Mouse (Mus musculus): ENCODE data around the gene Eif4g3.

Eif4g3 gene

DNA sequence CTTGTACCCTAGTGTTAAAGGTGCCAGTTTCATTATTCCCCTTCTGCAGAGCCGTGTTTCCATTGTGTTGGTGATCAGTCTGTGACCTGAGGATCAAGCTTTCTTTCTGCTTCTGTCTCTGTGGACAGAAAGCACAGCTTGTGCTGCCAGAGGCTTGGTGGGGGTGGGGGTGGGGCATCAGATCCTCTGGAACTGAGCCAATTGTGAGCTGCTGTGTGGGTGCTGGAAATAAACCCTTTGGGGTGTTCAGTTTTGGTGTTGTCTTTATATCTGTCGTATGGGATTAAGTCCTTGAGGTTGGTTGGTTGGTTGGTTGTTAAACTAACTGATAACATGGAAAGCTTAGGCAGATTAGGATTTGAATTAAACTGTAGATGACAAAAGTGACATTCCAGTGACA is 171.0 kb downstream of the Eif4g3 start:
- TF ChIP-seq CTCF (conservative IDR thresholded peaks at IDR 0.05; ENCODE audit: low read length) (no peak), NANOG (IDR thresholded peaks at IDR 0.05; ENCODE audit: borderline replicate concordance, low read length) (no peak), POU5F1 (IDR thresholded peaks at IDR 0.05; ENCODE audit: borderline replicate concordance, low read length) (no peak)
- H3K27me3 ChIP-seq (ENCODE audit: insufficient read depth, low read length) = no peaks in the 10 kb centered on the region
- no peaks in the 10 kb centered on the region for H3K9me3 ChIP-seq (ENCODE audit: low read length)
- no peak overlapping the region for H3K4me3 ChIP-seq (replicated peaks; ENCODE audit: low read length)
- peaks cover 39% of the 10 kb centered on the region for H3K36me3 ChIP-seq (ENCODE audit: insufficient read depth, low read length)
- peaks cover 22% of the 10 kb centered on the region for H3K4me1 ChIP-seq (replicated peaks; ENCODE audit: low read depth, low read length)

DNA sequence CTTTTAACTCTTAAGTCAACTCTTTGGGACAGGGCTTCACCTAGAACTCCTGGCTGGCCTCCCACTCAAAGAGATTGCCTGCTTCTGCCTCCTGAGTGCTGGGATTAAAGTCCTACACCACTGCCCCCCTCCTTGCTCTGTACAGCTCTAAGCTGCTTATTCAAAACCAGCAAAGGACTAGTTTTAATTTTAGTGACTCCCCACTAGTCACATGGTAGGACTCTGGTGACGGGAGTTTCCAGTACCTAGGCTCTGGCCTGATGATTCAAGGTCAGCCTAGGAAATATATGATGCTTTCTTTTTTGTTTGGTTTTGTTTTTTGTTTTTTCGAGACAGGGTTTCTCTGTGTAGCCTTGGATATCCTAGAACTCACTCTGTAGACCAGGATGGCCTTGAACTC is 172.0 kb downstream of the Eif4g3 start:
- Histone ChIP-seq H3K4me1 (replicated peaks; ENCODE audit: low read depth, low read length) (peaks cover 23% of the 10 kb centered on the region), H3K4me3 (replicated peaks; ENCODE audit: low read length) (no peak overlapping the region), H3K9me3 (ENCODE audit: low read length) (no peaks in the 10 kb centered on the region), H3K27me3 (ENCODE audit: insufficient read depth, low read length) (no peaks in the 10 kb centered on the region), H3K36me3 (ENCODE audit: insufficient read depth, low read length) (peaks cover 35% of the 10 kb centered on the region)
- TF ChIP-seq POU5F1 (IDR thresholded peaks at IDR 0.05; ENCODE audit: borderline replicate concordance, low read length) = no peak
- TF ChIP-seq NANOG (IDR thresholded peaks at IDR 0.05; ENCODE audit: borderline replicate concordance, low read length) = no peak
- TF ChIP-seq CTCF (conservative IDR thresholded peaks at IDR 0.05; ENCODE audit: low read length) = no peak

DNA sequence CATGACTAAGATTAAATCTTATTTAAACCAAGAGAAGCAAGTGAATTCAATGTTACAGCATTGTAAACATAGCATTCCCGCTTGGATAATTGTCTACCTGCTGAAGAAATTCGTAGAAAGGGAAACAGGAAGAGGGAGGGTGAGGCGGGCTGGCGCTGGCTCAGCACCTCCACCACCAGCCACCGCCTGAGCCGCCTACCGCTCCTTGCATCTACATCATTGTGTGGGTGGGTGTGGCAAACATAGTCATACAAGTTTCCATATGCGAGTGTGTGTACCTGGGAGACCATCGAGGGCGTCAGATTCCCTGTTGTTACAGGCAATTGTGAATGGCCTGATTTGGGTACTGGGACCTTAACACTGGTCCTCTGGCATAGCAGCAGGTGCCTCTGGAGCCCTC is 173.7 kb downstream of the Eif4g3 start:
- no peaks in the 10 kb centered on the region for H3K27me3 ChIP-seq (ENCODE audit: insufficient read depth, low read length)
- no peak overlapping the region for H3K4me3 ChIP-seq (replicated peaks; ENCODE audit: low read length)
- H3K9me3 ChIP-seq (ENCODE audit: low read length) = no peaks in the 10 kb centered on the region
- TF ChIP-seq CTCF (conservative IDR thresholded peaks at IDR 0.05; ENCODE audit: low read length) (no peak), POU5F1 (IDR thresholded peaks at IDR 0.05; ENCODE audit: borderline replicate concordance, low read length) (no peak), NANOG (IDR thresholded peaks at IDR 0.05; ENCODE audit: borderline replicate concordance, low read length) (no peak)
- peaks cover 44% of the 10 kb centered on the region for H3K36me3 ChIP-seq (ENCODE audit: insufficient read depth, low read length)
- H3K4me1 ChIP-seq (replicated peaks; ENCODE audit: low read depth, low read length) = peaks cover 23% of the 10 kb centered on the region

DNA sequence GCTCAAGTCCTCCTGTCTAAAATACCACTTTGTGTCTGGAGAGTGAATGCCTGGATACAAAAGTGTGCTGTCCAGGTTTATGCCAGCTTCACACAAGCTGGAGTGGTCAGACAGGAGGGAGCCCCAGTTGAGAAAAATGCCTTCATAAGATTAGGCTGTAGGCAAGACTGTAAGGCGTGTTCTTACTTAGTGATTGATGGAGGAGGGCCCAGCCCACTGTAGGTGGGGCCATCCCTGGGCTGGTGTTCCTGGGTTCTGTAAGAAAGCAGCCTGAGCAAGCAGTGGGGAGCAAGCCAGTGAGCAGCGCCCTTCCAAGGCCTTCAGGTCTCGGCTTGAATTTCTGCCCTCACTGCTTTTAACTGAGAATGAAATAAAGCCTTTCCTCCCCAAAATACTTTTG is 175.3 kb downstream of the Eif4g3 start:
- Histone ChIP-seq H3K4me3 (replicated peaks; ENCODE audit: low read length) (no peak overlapping the region), H3K27me3 (ENCODE audit: insufficient read depth, low read length) (no peaks in the 10 kb centered on the region), H3K9me3 (ENCODE audit: low read length) (no peaks in the 10 kb centered on the region), H3K36me3 (ENCODE audit: insufficient read depth, low read length) (peaks cover 55% of the 10 kb centered on the region), H3K4me1 (replicated peaks; ENCODE audit: low read depth, low read length) (peaks cover 23% of the 10 kb centered on the region)
- no peak for TF ChIP-seq CTCF (conservative IDR thresholded peaks at IDR 0.05; ENCODE audit: low read length)
- no peak for TF ChIP-seq NANOG (IDR thresholded peaks at IDR 0.05; ENCODE audit: borderline replicate concordance, low read length)
- no peak for TF ChIP-seq POU5F1 (IDR thresholded peaks at IDR 0.05; ENCODE audit: borderline replicate concordance, low read length)

DNA sequence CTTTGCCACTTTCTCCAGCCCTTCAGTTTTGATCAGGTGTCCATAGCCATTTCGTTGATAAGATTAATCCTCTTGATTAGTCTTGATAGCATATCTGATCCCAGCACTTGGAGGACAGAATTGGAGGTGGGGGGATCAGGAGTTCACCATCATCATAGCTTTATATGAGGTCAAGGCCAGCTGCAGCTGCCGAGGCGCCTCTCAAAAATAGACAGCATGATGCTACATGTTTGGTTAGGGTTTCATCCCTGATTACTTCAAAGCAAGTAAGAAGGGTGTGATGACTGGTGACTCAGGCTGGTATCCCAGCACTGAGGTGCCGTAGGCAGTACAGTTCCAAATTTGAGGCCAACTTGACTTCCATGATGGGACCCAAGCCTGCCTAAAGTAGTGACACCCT is 176.6 kb downstream of the Eif4g3 start:
- Histone ChIP-seq H3K9me3 (ENCODE audit: low read length) (no peaks in the 10 kb centered on the region), H3K36me3 (ENCODE audit: insufficient read depth, low read length) (peaks cover 65% of the 10 kb centered on the region), H3K4me1 (replicated peaks; ENCODE audit: low read depth, low read length) (peaks cover 23% of the 10 kb centered on the region), H3K4me3 (replicated peaks; ENCODE audit: low read length) (no peak overlapping the region), H3K27me3 (ENCODE audit: insufficient read depth, low read length) (no peaks in the 10 kb centered on the region)
- TF ChIP-seq POU5F1 (IDR thresholded peaks at IDR 0.05; ENCODE audit: borderline replicate concordance, low read length) = no peak
- TF ChIP-seq NANOG (IDR thresholded peaks at IDR 0.05; ENCODE audit: borderline replicate concordance, low read length) = no peak
- no peak for TF ChIP-seq CTCF (conservative IDR thresholded peaks at IDR 0.05; ENCODE audit: low read length)

DNA sequence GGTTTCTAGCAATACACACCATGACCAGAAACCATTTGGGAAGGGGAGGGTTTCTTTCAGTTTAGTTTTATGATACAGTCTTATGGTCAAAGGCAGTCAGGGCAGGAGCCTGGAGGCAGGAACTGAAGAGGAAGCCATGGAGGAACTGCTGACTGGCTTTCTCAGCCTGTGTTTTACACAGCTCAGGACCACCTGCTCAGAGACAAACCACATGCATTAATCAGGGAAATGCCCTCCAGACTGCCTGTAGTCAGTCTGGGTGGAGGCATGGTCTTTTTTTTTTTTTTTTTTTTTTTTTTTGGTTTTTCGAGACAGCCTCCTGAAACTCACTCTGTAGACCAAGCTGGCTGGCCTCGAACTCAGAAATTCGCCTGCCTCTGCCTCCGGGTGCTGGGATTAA is 179.9 kb downstream of the Eif4g3 start:
- TF ChIP-seq NANOG (IDR thresholded peaks at IDR 0.05; ENCODE audit: borderline replicate concordance, low read length) (no peak), CTCF (conservative IDR thresholded peaks at IDR 0.05; ENCODE audit: low read length) (no peak), POU5F1 (IDR thresholded peaks at IDR 0.05; ENCODE audit: borderline replicate concordance, low read length) (no peak)
- no peaks in the 10 kb centered on the region for H3K9me3 ChIP-seq (ENCODE audit: low read length)
- no peak overlapping the region for H3K4me3 ChIP-seq (replicated peaks; ENCODE audit: low read length)
- peaks cover 73% of the 10 kb centered on the region for H3K36me3 ChIP-seq (ENCODE audit: insufficient read depth, low read length)
- peaks cover 10% of the 10 kb centered on the region for H3K4me1 ChIP-seq (replicated peaks; ENCODE audit: low read depth, low read length)
- no peaks in the 10 kb centered on the region for H3K27me3 ChIP-seq (ENCODE audit: insufficient read depth, low read length)

DNA sequence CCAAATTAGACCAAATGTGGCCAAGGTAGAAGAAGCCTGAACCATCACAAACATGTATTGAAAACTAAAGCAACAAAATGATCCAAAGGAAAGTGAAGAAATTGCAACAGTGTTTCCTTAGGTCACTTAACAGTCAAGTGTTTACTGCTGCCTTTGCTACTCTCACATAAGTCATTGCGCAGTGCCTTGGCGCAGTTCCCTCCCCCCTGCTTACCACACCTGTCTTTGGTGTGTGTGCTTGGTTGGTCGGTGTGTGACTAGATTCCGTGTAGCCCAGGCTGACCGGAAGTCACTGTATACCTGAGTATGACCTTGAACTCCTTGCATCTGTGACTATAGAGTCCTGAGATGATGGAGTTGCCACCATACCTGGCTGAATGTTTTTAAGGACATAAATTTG is 186.6 kb downstream of the Eif4g3 start:
- H3K36me3 ChIP-seq (ENCODE audit: insufficient read depth, low read length) = peaks cover 89% of the 10 kb centered on the region
- TF ChIP-seq CTCF (conservative IDR thresholded peaks at IDR 0.05; ENCODE audit: low read length) (no peak), NANOG (IDR thresholded peaks at IDR 0.05; ENCODE audit: borderline replicate concordance, low read length) (no peak), POU5F1 (IDR thresholded peaks at IDR 0.05; ENCODE audit: borderline replicate concordance, low read length) (no peak)
- H3K4me1 ChIP-seq (replicated peaks; ENCODE audit: low read depth, low read length) = no peaks in the 10 kb centered on the region
- H3K9me3 ChIP-seq (ENCODE audit: low read length) = no peaks in the 10 kb centered on the region
- no peak overlapping the region for H3K4me3 ChIP-seq (replicated peaks; ENCODE audit: low read length)
- H3K27me3 ChIP-seq (ENCODE audit: insufficient read depth, low read length) = no peaks in the 10 kb centered on the region

DNA sequence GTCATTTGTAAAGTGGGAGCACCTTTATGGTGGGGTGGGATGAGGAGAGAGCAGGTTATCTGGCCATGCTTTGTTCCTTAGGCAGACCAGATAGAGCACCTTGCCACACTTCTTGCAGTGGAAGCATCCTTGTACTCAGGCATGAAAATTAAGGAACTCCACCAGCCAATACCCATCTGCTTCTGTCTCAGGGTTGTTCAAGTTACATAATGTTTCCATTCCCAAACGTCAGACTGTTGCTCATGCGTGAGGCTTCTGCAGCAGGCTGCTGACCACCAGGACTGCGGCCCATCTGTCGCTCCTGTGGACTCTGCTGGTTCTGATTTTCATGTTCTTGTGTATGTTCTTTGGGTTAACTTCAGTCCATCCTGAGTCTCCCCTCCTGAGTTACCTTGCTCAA is 187.9 kb downstream of the Eif4g3 start:
- Histone ChIP-seq H3K4me3 (replicated peaks; ENCODE audit: low read length) (no peak overlapping the region), H3K4me1 (replicated peaks; ENCODE audit: low read depth, low read length) (no peaks in the 10 kb centered on the region), H3K36me3 (ENCODE audit: insufficient read depth, low read length) (peaks cover 88% of the 10 kb centered on the region), H3K27me3 (ENCODE audit: insufficient read depth, low read length) (no peaks in the 10 kb centered on the region), H3K9me3 (ENCODE audit: low read length) (no peaks in the 10 kb centered on the region)
- TF ChIP-seq CTCF (conservative IDR thresholded peaks at IDR 0.05; ENCODE audit: low read length) = no peak
- no peak for TF ChIP-seq NANOG (IDR thresholded peaks at IDR 0.05; ENCODE audit: borderline replicate concordance, low read length)
- TF ChIP-seq POU5F1 (IDR thresholded peaks at IDR 0.05; ENCODE audit: borderline replicate concordance, low read length) = no peak

DNA sequence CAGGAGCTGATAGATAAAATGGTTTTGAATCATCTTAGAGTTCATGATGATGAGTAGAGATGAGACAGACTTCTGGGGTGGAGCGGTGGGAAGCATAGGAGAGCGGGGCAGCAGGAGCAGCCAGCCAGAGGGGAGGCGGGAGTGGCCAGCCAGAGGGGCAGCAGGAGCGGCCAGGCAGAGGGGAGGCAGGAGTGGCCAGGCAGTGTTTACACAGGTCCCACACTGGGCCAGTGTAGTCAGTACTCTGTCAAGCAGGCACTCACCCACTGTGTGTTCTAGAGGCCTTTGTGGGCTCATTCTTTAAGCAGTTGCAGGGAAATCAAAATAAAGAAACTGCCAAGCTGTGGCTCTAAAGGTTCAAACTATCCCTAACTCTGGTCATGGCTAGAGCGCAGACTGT is 191.2 kb downstream of the Eif4g3 start:
- no peaks in the 10 kb centered on the region for H3K9me3 ChIP-seq (ENCODE audit: low read length)
- no peaks in the 10 kb centered on the region for H3K27me3 ChIP-seq (ENCODE audit: insufficient read depth, low read length)
- H3K36me3 ChIP-seq (ENCODE audit: insufficient read depth, low read length) = peaks cover 79% of the 10 kb centered on the region
- no peaks in the 10 kb centered on the region for H3K4me1 ChIP-seq (replicated peaks; ENCODE audit: low read depth, low read length)
- H3K4me3 ChIP-seq (replicated peaks; ENCODE audit: low read length) = no peak overlapping the region
- TF ChIP-seq CTCF (conservative IDR thresholded peaks at IDR 0.05; ENCODE audit: low read length) (no peak), POU5F1 (IDR thresholded peaks at IDR 0.05; ENCODE audit: borderline replicate concordance, low read length) (no peak), NANOG (IDR thresholded peaks at IDR 0.05; ENCODE audit: borderline replicate concordance, low read length) (no peak)
